Mouse (Mus musculus) megakaryocyte, embryonic 14.5 days (primary cell): Measurements from ENCODE around the gene Orc2.

Source experiments
- FLI1 ChIP-seq: IDR thresholded peaks from 2 replicates; pipeline ENCODE4 v1.6.1; 2012; ENCODE audit warnings: low read length, inconsistent platforms, mixed read lengths
- GATA1 ChIP-seq: IDR thresholded peaks from 3 replicates; pipeline ENCODE4 v1.6.1; 2012; ENCODE audit warnings: mixed read lengths, low read length, inconsistent platforms, borderline replicate concordance

DNA sequence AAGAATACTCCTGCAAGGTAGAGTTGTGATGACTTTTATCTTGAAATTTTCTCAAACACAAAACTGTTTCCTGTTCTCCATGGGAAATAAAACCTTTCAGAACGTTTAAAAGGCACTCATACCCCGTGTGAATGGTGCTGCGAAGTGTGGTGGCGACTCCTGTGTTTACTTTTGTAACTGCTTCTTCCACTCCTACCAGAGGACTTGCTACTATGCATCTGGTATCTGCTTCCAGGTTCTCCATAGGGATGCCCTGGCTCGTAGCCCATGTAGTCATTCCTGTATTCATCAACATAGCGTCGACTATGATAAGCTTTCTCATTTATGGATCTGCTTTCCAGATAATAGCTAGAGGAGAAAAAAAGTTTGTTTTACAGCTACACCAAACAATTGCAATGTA, 83.9 kb downstream of the Orc2 start:
- TF ChIP-seq GATA1 = no peak
- TF ChIP-seq FLI1 = no peak
